Mouse (Mus musculus): Measurements from ENCODE around the gene Rhof.

DNA sequence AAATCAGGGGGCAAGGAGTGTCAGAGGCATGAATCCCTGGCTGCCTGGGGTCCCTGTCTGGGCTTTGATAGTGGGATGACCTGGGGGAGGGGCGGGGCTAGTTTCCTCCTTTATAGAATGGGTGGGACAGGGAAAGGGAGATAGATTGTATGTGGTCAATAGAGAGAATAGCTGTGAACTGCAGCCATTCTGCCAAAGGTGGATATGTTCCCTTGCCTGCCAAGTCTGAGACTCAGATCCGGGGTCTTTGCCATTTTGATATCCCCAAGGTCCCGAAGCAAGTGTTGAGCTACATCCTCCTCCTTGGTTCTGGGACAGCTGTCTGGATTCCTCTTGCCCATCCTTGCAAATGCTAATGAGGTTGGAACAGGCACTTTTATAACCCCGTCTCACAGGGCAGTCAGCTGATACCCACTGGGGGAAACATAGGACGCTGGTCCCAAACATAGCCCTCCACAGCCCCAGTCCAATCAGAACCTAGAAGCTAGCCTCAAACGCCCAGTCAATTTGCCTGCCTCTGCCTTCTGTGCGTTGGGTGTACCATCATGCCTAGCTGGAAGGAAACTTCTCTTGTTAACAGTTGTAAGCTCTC lies 11.8 kb downstream of the Rhof start:
- TF ChIP-seq CHD2 (IDR thresholded peaks at IDR 0.05; ENCODE audit: low read depth, low read length) = no peak
- no peak for TF ChIP-seq ZNF384 (IDR thresholded peaks at IDR 0.05; ENCODE audit: low read depth, low read length)
- no peak for TF ChIP-seq MAFK (IDR thresholded peaks at IDR 0.05; ENCODE audit: insufficient read depth, low read depth, low read length)
- TF ChIP-seq ZC3H11A (IDR thresholded peaks at IDR 0.05; ENCODE audit: borderline replicate concordance, low read depth, low read length) = no peak
- TF ChIP-seq HCFC1 (IDR thresholded peaks at IDR 0.05; ENCODE audit: borderline replicate concordance, insufficient read depth, low read length) = no peak
